Mouse (Mus musculus) urinary bladder, postnatal 25 days (tissue): ENCODE results near the gene Adcy2.
A peak's percentile ranks its signal among the peaks of the same experiment; 100 is the strongest.

Experiments used
- DNase-seq: peaks from one replicate; pipeline ENCODE4 v3.0.0; 2022; ENCODE audit warnings: low spot score

The Adcy2 gene

DNA sequence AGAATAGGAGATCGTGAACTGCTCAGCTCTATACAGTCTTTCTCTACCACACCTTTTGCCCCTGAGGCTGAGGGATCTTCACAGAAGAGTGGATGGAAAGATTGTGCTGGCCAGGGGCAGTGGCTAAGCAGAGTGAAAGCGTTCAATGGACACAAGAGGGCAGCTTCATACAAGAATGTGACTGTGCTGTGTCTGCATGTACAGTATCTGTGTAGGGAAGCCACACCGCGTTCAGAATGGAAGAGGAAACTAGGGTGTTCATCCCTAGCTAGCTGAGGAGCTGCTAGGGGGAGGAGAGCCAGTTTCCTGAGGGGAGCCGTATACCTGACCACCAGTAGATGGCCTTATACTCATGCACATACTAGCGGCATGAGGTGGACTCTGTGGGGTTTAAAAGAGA is 376.5 kb downstream of the Adcy2 start:
- DNase-seq, result no peak

DNA sequence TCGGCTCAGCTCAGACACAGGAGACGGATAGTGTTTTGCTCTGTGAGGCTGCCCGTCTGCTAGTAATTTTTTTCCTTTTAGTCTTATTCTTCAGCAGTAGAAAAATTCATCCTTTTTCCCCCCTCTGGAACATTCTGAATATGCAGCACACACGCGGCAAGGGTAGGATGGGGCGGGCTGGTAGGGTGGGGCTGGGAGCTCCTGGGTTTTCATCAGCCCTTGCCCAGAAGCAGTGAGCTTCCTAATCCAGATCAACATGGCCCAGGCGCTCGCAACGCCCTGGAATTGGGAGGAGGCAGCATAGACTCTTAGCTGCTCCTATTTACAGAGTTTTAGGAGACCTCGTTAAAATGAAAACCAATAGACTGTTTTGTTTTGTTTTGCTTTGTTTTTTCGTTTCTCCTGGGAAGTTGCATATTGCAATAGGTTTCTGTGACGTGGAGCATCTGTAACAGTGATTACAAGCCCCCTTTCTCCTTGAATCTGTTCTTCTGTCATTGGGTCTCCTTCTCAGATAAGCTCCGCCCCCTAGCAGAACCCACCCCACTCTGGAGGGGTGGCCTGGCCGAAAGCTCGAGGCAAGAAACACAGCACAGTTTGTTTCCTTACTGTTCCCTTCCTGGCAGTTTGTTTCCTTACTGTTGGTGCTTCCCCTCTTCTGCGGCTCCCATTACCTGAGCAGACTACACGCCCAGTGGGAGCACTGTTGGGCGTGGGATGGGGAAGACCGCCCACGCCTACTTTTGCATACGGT is 391.5 kb downstream of the Adcy2 start:
- DNase-seq, result no peak

DNA sequence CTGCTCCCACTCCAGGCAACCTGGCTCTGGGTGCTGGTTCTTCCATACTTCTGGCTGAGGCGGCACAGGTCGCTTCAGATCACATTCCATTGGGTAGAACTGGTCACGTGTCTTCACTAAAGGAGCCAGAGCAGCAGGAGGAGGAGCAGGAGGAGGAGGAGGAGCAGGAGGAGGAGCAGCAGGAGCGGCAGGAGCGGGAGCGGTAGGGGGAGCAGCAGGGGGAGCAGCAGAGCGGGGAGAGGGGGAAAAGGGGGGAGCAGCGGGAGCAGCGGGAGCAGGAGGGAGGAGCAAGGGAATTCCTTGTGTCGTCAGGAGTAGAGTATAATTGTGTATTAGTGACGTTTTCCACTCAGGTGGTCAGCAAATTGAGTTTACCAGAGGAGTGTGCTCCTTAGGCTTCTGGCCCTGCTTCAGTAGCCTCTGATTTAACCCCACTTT is 393.6 kb downstream of the Adcy2 start:
- DNase-seq, result no peak

DNA sequence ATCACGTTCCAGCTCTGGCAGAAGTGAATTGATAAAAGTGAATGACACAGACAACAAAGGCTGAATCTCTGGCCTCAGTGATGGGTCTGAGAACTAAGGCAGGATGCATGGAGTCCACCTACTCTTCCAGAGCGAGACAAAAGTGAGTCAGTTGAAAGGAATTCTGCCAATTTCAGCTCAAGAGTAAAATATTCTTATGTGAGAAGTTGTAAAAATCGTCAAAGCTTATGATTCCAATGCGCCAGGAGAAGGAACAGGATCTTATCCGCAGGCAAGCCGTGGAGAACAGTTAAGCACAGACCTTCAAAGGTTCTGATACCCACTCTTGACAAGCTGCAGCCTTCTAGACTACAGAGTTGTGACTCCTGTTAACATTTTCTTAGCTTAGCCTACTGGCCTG is 396.3 kb downstream of the Adcy2 start:
- DNase-seq, result no peak

DNA sequence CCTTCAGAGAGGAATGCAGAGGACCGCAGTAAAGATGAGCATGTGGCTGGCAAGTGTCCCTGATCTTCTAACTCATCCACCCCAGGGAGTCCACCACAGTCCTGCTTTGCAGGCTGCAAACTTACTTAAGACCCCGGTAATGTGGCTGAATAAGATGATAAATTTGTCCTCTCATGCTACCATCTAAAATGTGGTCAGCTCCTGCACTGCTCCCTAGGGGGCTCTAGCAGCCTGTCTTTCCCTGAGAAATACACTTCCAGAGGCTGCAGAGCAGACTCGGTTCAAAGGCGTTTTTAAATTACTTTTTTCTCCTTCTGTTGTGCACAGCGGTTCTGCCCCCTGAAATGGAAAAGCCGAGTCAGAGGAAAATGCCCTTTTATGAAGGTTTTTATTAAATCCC is 398.2 kb downstream of the Adcy2 start:
- no peak for DNase-seq

DNA sequence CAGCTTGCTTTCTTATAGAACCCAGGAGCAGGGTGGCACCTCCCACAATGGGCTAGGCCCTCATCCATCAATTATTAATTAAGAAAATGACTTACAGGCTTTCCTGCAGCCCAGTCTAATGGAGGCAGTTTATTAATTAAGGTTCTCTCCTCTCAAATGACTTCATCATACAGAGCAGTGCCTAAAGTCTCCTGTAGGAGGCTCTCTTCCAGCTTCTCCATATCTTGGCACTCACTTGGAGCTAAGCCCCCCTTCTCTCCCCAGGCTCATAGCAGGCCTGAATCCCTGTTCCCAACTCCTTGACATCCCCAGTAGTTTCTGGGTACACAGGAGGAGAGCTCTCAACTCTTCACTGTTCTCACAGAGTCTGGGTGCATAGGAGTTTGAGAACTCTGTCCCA is 400.4 kb downstream of the Adcy2 start:
- no peak for DNase-seq

DNA sequence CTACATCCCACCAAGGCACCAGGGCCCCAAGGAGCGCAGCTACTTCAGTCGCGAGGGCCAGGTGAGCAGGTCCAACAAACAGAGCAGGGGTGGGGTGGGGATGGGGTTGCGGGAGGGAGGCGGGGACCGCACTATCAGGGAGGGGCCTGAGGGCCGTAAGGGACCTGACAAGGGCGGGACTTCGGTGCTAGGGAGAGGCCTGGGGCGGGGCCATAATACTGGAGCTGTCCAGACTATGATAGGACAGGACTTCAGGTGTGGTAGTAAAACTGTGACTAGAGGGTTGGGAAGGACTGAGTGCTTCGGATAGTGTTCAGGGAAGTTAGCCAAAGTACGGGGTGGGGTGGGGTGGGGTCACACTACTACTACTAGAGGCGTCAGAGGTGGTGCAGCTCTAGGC is 401.7 kb downstream of the Adcy2 start:
- no peak for DNase-seq

DNA sequence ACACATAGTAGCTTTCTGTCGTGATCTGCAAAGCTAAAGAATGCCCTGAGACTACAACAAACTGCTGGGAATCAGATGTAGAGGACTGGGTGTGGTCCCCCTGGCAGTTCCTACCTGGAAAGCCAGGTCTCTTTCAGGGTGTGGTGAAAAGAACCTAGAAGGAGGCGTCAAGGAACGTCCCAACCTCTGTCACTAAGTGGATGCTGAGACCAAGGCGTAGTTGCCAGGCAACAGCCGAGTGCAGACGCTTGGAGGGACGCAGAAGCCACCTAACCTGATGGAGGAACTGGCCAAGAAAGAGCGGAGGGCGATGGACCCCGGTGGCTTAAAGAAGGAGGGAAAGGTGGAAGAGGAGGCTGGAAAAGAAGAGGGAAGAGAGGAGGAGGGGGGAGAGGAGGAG is 402.1 kb downstream of the Adcy2 start, which contains the start of gene 1700001L19Rik:
Gene 1700001L19Rik (plus strand): TSS at position 223 of the 400 bp plus-strand sequence.
- DNase-seq, result no peak

DNA sequence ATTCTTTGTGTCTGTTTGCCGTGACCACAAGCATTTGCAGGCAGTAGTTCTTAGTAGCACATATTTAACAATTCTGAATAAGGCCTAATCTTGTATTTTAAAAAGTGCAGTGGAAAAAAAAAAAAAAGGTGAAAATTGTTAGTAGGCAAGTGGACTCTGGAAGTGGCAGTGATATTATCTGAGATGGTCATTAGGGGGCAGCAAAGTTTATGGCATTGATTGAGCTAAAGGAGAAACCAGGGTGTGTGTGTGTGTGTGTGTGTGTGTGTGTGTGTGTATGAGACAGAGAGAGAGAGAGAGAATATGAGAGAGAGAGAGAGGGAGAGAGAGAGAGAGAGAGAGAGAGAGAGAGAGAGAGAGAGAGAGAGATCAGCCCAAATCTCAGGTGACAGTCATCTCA is 405.5 kb downstream of the Adcy2 start:
- no peak for DNase-seq

DNA sequence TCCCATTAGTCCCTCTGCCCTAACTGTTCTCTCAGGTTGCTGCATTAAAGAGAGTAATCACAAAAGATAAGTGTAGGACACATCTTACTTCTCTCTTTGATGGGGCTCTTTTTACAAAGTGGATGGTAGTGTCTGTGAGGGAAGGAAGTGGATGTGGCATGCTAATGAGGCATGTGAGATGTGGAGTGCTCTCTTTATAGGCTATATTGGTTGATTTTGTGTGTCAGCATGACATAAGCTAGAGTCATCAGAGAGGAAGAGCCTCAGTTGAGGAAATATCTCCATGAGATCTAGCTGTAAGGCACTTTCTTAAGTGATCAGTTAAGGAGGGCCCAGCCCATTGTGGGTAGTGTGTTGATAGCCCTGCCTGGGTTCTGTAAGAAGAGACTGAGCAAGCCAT is 411.0 kb downstream of the Adcy2 start:
- no peak for DNase-seq

DNA sequence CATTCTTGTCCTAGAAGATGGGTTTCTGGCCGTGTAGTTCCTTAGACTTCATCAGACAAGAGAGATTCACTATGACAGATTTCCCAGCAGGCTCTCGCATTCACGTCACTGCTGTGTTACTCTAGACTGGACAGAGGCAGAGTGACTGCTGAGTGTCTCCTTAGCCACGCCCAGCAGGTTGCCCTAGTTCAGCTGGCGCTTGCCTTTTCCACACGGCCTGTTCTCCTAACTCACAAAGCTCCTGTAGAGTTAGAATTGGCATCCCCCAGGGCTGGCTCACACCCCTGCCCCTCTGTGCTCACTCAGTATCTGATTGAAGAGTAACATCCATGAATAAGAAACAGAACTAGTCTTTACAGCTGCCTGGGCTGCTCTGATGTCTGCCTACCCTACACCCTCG is 413.9 kb downstream of the Adcy2 start:
- no peak for DNase-seq

DNA sequence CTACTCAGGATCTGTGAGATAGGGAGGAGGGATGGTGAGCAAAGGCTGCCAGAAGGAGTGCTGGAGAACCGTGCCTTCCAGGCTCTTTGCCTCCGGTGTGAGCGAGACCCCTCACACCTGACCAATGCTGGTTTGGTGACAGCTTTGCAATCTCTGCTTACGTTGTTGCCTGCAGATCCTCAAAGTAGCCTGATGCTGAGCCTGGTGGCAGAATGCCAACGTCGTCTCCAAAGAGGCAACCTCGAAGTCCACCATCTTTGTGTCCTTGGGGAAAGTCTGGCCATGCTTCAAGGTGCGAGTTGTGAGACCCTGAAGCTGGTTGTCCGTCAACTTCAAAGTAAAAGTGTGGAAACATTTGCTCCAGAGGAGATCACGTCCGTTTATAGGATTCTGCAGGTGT is 415.4 kb downstream of the Adcy2 start:
- no peak for DNase-seq

DNA sequence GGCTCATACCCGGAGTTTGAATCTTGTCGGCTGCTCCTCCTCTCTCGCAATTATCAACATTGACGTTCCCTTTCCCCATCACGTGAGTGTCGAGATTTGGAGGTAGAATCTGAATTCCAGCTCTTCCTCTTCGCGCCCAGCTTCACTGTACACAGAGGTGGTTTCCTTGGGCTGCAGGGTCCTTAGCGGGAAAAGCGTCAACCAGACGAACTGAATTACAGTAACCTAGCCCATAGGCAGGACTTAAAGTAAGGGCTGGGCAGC is 416.9 kb downstream of the Adcy2 start:
- DNase-seq, result no peak

DNA sequence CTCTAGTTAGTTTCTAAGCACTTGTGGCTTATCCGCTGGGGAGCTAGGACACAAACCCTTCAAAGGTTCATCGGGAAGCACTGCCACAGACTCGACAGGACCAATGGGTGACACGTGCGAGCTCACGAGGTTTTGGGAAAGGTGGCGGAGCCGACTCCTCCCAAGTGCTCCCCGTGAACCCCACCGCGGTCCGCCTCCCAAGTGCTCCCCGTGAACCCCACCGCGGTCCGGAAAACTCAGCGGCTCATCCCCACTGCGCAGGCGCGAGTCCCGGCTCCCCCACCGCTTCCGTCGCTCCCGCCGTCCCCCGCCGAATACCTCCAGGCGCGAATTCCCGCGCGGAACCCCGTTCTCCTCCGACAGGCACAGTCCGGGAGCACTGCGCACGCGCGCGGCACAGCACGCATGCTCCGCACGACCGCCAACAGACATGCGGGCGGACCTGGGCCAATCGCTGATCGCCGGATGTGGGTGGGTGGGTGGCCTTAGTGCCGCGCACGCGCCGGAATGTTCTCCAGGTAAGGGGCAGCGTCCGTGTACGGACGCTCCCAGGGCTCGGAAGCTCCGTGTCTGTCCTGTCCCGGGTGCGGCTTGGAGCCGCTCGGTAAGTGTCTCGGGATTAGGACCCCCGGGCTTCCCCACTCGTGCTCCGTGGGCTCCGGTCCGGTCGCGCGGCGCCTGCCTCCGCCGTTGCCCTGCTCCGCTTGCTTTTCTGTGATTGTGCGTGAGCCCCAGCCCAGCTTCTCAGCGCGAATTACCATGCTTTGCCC is 417.4 kb downstream of the Adcy2 start, which contains the start of the genes Mtrr and Fastkd3:
Gene Mtrr (minus strand): TSS at position 403 of the 770 bp plus-strand sequence.
Gene Fastkd3 (plus strand): TSS at position 488 of the 770 bp plus-strand sequence.
- peak; percentile 99 for DNase-seq

DNA sequence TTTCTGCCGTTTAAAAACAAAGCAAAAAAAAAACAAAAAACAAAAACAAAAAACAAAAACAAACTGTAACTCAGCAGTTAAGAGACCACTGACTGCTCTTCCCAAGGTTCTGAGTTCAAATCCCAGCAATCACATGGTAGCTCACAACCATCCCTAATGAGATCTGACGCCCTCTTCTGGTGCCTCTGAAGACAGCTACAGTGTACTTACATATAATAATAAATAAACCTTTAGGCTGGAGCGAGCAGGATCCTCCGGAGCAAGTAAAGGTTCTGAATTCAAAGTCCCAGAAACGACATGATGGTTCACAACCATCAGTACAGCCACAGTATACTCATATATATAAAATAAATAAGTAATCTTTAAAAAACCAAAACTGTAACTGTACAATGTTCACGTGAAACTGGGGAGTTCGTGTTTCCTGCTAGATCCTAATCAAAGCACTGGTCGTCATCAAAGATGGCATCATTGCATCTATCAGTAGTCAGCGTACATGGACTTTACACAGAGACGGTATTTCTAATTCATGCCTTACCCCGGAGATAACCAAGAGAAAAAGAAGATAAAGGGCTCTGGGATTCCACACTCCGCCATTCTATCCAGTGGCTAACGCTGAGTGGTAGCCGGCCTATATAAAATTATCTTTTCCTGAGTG is 418.1 kb downstream of the Adcy2 start:
- no peak for DNase-seq

DNA sequence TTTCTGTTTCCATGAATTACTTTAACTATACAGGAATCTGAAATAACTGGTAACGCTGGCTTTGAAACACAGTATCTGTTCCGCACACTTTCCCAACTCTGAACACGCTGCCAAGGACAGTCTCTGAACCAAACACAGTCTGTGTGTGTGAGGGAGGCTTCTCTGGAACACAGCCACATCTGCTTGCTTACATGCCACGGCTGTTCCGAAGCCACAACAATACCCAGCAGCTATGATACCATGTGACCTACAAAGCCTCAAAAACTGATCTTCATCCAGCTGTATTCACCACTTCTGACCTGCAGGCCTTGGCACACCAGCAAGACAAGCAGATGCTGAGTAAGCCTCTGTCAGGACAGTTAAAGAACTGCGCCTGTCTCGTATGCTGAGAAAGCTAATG is 421.4 kb downstream of the Adcy2 start:
- DNase-seq, result no peak

DNA sequence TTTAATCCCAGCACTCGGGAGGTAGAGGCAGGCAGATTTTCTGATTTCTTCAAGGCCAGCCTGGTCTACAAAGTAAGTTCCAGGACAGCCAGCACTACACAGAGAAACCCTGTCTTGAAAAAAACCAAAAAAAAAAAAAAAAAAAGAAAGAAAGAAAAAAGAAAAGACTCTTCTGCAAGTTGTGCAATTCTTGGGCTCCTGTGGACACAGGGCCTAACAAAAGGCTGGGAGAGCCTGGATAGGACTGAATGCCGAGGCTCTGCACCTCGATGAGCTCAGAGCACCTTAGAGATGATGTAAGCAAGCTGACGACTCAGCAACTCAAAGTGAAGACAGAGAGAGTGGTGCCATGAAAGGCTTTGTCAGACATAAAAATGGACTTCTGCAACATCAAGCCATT is 424.9 kb downstream of the Adcy2 start:
- DNase-seq, result no peak

DNA sequence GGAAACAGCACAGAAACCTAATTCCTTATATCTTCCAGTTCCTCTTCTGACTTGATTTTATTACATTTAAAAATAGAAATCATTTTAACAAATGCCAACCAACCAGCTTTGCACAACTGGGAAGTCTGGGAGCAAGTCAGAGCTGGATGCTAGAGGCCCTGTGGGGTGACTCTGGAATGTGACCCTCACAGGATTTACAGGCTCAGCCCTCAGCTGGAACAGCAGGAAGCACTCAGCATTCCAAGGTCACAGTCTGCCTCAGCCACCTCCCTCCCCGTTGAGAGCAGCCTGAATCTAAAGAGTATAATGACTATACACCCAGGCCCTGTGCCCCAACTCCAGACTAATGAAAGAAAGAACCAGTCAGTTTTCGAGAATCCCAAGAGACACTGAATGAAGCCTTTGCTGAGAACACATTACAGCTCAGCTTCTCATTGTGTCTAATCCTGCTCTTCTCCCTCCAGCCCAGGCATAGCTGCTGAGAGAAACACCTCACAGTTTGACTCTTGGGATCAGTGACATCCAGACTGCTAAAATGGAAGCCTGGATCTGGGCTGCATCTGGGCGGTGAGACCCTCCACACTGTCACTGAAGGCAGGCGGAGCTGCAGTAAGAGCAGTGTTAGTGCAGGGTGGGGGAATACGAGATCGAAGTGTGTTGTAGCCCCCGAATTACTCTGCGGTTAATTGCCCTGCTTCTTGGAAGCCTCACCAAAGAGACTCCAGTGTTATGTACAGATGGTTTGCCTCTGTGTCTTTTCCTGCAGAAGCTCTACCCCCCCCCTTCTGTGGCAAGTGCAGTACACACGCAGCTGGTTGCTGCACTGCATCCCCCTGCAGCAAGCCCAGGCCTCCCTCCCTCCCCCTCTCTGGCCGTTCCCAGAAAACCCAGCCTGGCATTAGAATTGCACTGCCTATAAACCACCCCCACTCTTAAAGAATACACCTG is 426.1 kb downstream of the Adcy2 start:
- DNase-seq, result no peak

DNA sequence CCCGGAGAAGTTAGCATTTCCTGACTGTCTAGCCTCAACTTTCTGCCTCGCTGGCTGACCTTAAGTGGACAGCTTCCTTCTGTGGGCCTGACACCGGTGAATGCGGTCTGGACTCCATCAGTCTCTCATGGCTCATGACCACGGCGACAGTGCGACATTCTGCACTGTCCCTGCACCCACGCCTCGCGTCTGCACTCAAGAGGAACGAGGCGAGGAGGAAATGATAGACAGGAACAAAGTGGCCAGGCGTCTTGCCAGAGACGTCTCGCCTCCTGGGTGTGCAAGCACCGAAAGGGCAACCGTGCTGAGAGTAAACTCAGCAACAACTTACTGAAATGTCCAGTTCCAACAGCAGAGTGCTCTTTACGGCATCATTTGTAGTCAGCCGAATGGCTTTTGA is 427.1 kb downstream of the Adcy2 start:
- DNase-seq, result no peak
